Mouse (Mus musculus) frontal cortex, postnatal 14 days (tissue): ENCODE measurements around the gene 1700047I17Rik2.
"Not testable (repeated sequence)": the region's sequence is repeated elsewhere in the genome, so short reads cannot be mapped to it uniquely, and the experiment has no call there.

ENCODE experiments used
- DNase-seq, 2 experiments: peaks; one replicate each; pipeline ENCODE4 v3.0.0; 2022; ENCODE audit warnings: low spot score in 2 of 2

1700047I17Rik2 gene

GRCm38 (mm10) chr12:55199306-55199705, at the start of gene 1700047I17Rik2:
Gene 1700047I17Rik2, plus strand, starts transcription at chr12:55199592.
- not testable (repeated sequence) for DNase-seq

GRCm38 (mm10) chr12:55154559-55155448, 44.6 kb upstream of the 1700047I17Rik2 start, which contains the start of gene Srp54b:
Gene Srp54b, plus strand, starts transcription at chr12:55155104.
- not testable (repeated sequence) for DNase-seq

GRCm38 (mm10) chr12:55155449-55155783, 44.0 kb upstream of the 1700047I17Rik2 start:
- not testable (repeated sequence) for DNase-seq

- DNase-seq, result not testable (repeated sequence)
Measured at GRCm38 (mm10) chr12:55167034-55167557, 32.3 kb upstream of the 1700047I17Rik2 start.

- DNase-seq, result not testable (repeated sequence)
Measured at GRCm38 (mm10) chr12:55187686-55188085, 11.7 kb upstream of the 1700047I17Rik2 start.

- DNase-seq, result not testable (repeated sequence)
Measured at GRCm38 (mm10) chr12:55189127-55189526, 10.3 kb upstream of the 1700047I17Rik2 start.

- not testable (repeated sequence) for DNase-seq
Measured at GRCm38 (mm10) chr12:55199799-55200198, 407 bp downstream of the 1700047I17Rik2 start.

- DNase-seq, result not testable (repeated sequence)
Measured at GRCm38 (mm10) chr12:55212944-55213343, 13.6 kb downstream of the 1700047I17Rik2 start.

GRCm38 (mm10) chr12:55229626-55230519, 30.5 kb downstream of the 1700047I17Rik2 start, which contains the start of gene Srp54c:
Gene Srp54c, plus strand, starts transcription at chr12:55230168.
- not testable (repeated sequence) for DNase-seq

- not testable (repeated sequence) for DNase-seq
Measured at GRCm38 (mm10) chr12:55230520-55230861, 31.1 kb downstream of the 1700047I17Rik2 start.

GRCm38 (mm10) chr12:55242243-55242642, 42.9 kb downstream of the 1700047I17Rik2 start:
- DNase-seq, result not testable (repeated sequence)

- not testable (repeated sequence) for DNase-seq
Measured at GRCm38 (mm10) chr12:55261950-55262349, 62.6 kb downstream of the 1700047I17Rik2 start.

GRCm38 (mm10) chr12:55263385-55263784, 64.0 kb downstream of the 1700047I17Rik2 start:
- DNase-seq, result not testable (repeated sequence)
